Mouse (Mus musculus): ENCODE data around the gene Spint3. TPM values are rescaled to one million over a fixed set of nuclear protein-coding genes. Genes with fewer than 3 reads are reported as not detected.

Gene Spint3
- polyA plus RNA-seq, 1 experiment = not detected

- Histone ChIP-seq H3K4me3 (ENCODE audit: insufficient read depth, low read length) (no peak overlapping the region), H3K4me1 (ENCODE audit: control insufficient read depth, insufficient read depth, low read length) (no peaks in the 10 kb centered on the region), H3K27ac (ENCODE audit: insufficient read depth, low read length) (no peak overlapping the region)
- TF ChIP-seq POLR2A (IDR thresholded peaks at IDR 0.05; ENCODE audit: low read depth, low read length) (no peak), CTCF (IDR thresholded peaks at IDR 0.05; ENCODE audit: borderline replicate concordance, insufficient read depth, low read length) (no peak)
These were observed 38.9 kb downstream of the Spint3 start for GRCm38 (mm10) chr2:164534315-164534714.

GRCm38 (mm10) chr2:164531169-164531568, 42.1 kb downstream of the Spint3 start:
- Histone ChIP-seq H3K4me1 (ENCODE audit: control insufficient read depth, insufficient read depth, low read length) (no peaks in the 10 kb centered on the region), H3K4me3 (ENCODE audit: insufficient read depth, low read length) (no peak overlapping the region), H3K27ac (ENCODE audit: insufficient read depth, low read length) (no peak overlapping the region)
- TF ChIP-seq CTCF (IDR thresholded peaks at IDR 0.05; ENCODE audit: borderline replicate concordance, insufficient read depth, low read length) (peak; percentile 64; the same call in 1 of the 2 replicates), POLR2A (IDR thresholded peaks at IDR 0.05; ENCODE audit: low read depth, low read length) (no peak)

- no peak overlapping the region for H3K4me3 ChIP-seq (ENCODE audit: insufficient read depth, low read length)
- no peak overlapping the region for H3K27ac ChIP-seq (ENCODE audit: insufficient read depth, low read length)
- H3K4me1 ChIP-seq (ENCODE audit: control insufficient read depth, insufficient read depth, low read length) = no peaks in the 10 kb centered on the region
- TF ChIP-seq POLR2A (IDR thresholded peaks at IDR 0.05; ENCODE audit: low read depth, low read length) (no peak), CTCF (IDR thresholded peaks at IDR 0.05; ENCODE audit: borderline replicate concordance, insufficient read depth, low read length) (no peak)
These were observed 44.7 kb downstream of the Spint3 start for GRCm38 (mm10) chr2:164528557-164528956.

- TF ChIP-seq CTCF (IDR thresholded peaks at IDR 0.05; ENCODE audit: borderline replicate concordance, insufficient read depth, low read length) (no peak), POLR2A (IDR thresholded peaks at IDR 0.05; ENCODE audit: low read depth, low read length) (no peak)
- H3K4me1 ChIP-seq (ENCODE audit: control insufficient read depth, insufficient read depth, low read length) = peaks cover 17% of the 10 kb centered on the region
- H3K27ac ChIP-seq (ENCODE audit: insufficient read depth, low read length) = no peak overlapping the region
- H3K4me3 ChIP-seq (ENCODE audit: insufficient read depth, low read length) = no peak overlapping the region
These were observed 49.9 kb downstream of the Spint3 start for GRCm38 (mm10) chr2:164523301-164523773.

- H3K27ac ChIP-seq (ENCODE audit: insufficient read depth, low read length) = peak overlapping the region; percentile 59
- no peak overlapping the region for H3K4me3 ChIP-seq (ENCODE audit: insufficient read depth, low read length)
These were observed 51.0 kb downstream of the Spint3 start for GRCm38 (mm10) chr2:164522280-164522679.

GRCm38 (mm10) chr2:164521841-164522240, 51.4 kb downstream of the Spint3 start:
- TF ChIP-seq POLR2A (IDR thresholded peaks at IDR 0.05; ENCODE audit: low read depth, low read length) (no peak), CTCF (IDR thresholded peaks at IDR 0.05; ENCODE audit: borderline replicate concordance, insufficient read depth, low read length) (no peak)
- H3K4me1 ChIP-seq (ENCODE audit: control insufficient read depth, insufficient read depth, low read length) = peaks cover 21% of the 10 kb centered on the region
- no peak overlapping the region for H3K4me3 ChIP-seq (ENCODE audit: insufficient read depth, low read length)
- H3K27ac ChIP-seq (ENCODE audit: insufficient read depth, low read length) = peak overlapping the region; percentile 70

More at GRCm38 (mm10) chr2:164522280-164522679, 51.0 kb downstream of the Spint3 start:
- TF ChIP-seq POLR2A (IDR thresholded peaks at IDR 0.05; ENCODE audit: low read depth, low read length) = no peak
- TF ChIP-seq CTCF (IDR thresholded peaks at IDR 0.05; ENCODE audit: borderline replicate concordance, insufficient read depth, low read length) = no peak
- H3K4me1 ChIP-seq (ENCODE audit: control insufficient read depth, insufficient read depth, low read length) = peaks cover 21% of the 10 kb centered on the region

GRCm38 (mm10) chr2:164520782-164521181, 52.5 kb downstream of the Spint3 start:
- Histone ChIP-seq H3K4me3 (ENCODE audit: insufficient read depth, low read length) (no peak overlapping the region), H3K4me1 (ENCODE audit: control insufficient read depth, insufficient read depth, low read length) (peaks cover 21% of the 10 kb centered on the region), H3K27ac (ENCODE audit: insufficient read depth, low read length) (no peak overlapping the region)
- TF ChIP-seq POLR2A (IDR thresholded peaks at IDR 0.05; ENCODE audit: low read depth, low read length) (no peak), CTCF (IDR thresholded peaks at IDR 0.05; ENCODE audit: borderline replicate concordance, insufficient read depth, low read length) (peak; percentile 91)

Other genes with a start within 250 kb of the Spint3 start
- not detected in 2 replicates for gene Svs5, start 240.7 kb downstream of the Spint3 start, polyA plus RNA-seq (2011; ENCODE audit: insufficient read length, low read depth, missing spikeins)
- gene Slpi, start 184.4 kb downstream of the Spint3 start, polyA plus RNA-seq (2011; ENCODE audit: insufficient read length, low read depth, missing spikeins) = 0.90 TPM in 1 of 2 replicates, not detected in the other
- gene Rbpjl, start 170.3 kb downstream of the Spint3 start, polyA plus RNA-seq (2011; ENCODE audit: insufficient read length, low read depth, missing spikeins) = not detected in 2 replicates
- 0.18 and 3.1 TPM in 2 replicates for gene Matn4, start 168.3 kb downstream of the Spint3 start, polyA plus RNA-seq (2011; ENCODE audit: insufficient read length, low read depth, missing spikeins)
- 242 and 248 TPM in 2 replicates for gene Sdc4, start 129.6 kb downstream of the Spint3 start, polyA plus RNA-seq (2011; ENCODE audit: insufficient read length, low read depth, missing spikeins)
- 23.1 and 23.6 TPM in 2 replicates for gene Sys1, start 116.5 kb downstream of the Spint3 start, polyA plus RNA-seq (2011; ENCODE audit: insufficient read length, low read depth, missing spikeins)
- 4.1 and 5.8 TPM in 2 replicates for gene Gm20458, start 112.5 kb downstream of the Spint3 start, polyA plus RNA-seq (2011; ENCODE audit: insufficient read length, low read depth, missing spikeins)
- not detected in 2 replicates for gene Trp53tg5, start 99.7 kb downstream of the Spint3 start, polyA plus RNA-seq (2011; ENCODE audit: insufficient read length, low read depth, missing spikeins)
- gene Dbndd2, start 87.4 kb downstream of the Spint3 start, polyA plus RNA-seq (2011; ENCODE audit: insufficient read length, low read depth, missing spikeins) = 13.8 and 19.0 TPM in 2 replicates
- gene Pigt, start 75.9 kb downstream of the Spint3 start, polyA plus RNA-seq (2011; ENCODE audit: insufficient read length, low read depth, missing spikeins) = 59.6 and 66.3 TPM in 2 replicates
- gene Wfdc2, start 11.0 kb downstream of the Spint3 start, polyA plus RNA-seq (2011; ENCODE audit: insufficient read length, low read depth, missing spikeins) = not detected in 2 replicates
- not detected in 2 replicates for gene Wfdc6a, start 12.0 kb upstream of the Spint3 start, polyA plus RNA-seq (2011; ENCODE audit: insufficient read length, low read depth, missing spikeins)
- gene Eppin, start 20.1 kb upstream of the Spint3 start, polyA plus RNA-seq (2011; ENCODE audit: insufficient read length, low read depth, missing spikeins) = not detected in 2 replicates
- not detected in 2 replicates for gene Wfdc6b, start 40.1 kb upstream of the Spint3 start, polyA plus RNA-seq (2011; ENCODE audit: insufficient read length, low read depth, missing spikeins)
- not detected in 2 replicates for gene Wfdc8, start 40.2 kb upstream of the Spint3 start, polyA plus RNA-seq (2011; ENCODE audit: insufficient read length, low read depth, missing spikeins)
- gene Wfdc16, start 65.3 kb upstream of the Spint3 start, polyA plus RNA-seq (2011; ENCODE audit: insufficient read length, low read depth, missing spikeins) = not detected in 2 replicates
- gene Wfdc10, start 82.6 kb upstream of the Spint3 start, polyA plus RNA-seq (2011; ENCODE audit: insufficient read length, low read depth, missing spikeins) = not detected in 2 replicates
- not detected in 2 replicates for gene Wfdc9, start 83.1 kb upstream of the Spint3 start, polyA plus RNA-seq (2011; ENCODE audit: insufficient read length, low read depth, missing spikeins)
- not detected in 2 replicates for gene Wfdc11, start 100.6 kb upstream of the Spint3 start, polyA plus RNA-seq (2011; ENCODE audit: insufficient read length, low read depth, missing spikeins)
- not detected in 2 replicates for gene Wfdc13, start 111.6 kb upstream of the Spint3 start, polyA plus RNA-seq (2011; ENCODE audit: insufficient read length, low read depth, missing spikeins)
- not detected in 2 replicates for gene Spint4, start 125.0 kb upstream of the Spint3 start, polyA plus RNA-seq (2011; ENCODE audit: insufficient read length, low read depth, missing spikeins)
- not detected in 2 replicates for gene Spint5, start 141.8 kb upstream of the Spint3 start, polyA plus RNA-seq (2011; ENCODE audit: insufficient read length, low read depth, missing spikeins)
- gene Wfdc3, start 172.5 kb upstream of the Spint3 start, polyA plus RNA-seq (2011; ENCODE audit: insufficient read length, low read depth, missing spikeins) = not detected in 2 replicates
- gene Dnttip1, start 172.5 kb upstream of the Spint3 start, polyA plus RNA-seq (2011; ENCODE audit: insufficient read length, low read depth, missing spikeins) = 28.7 and 30.8 TPM in 2 replicates
- gene Ube2c, start 196.4 kb upstream of the Spint3 start, polyA plus RNA-seq (2011; ENCODE audit: insufficient read length, low read depth, missing spikeins) = 101 and 146 TPM in 2 replicates
- gene Tnnc2, start 206.5 kb upstream of the Spint3 start, polyA plus RNA-seq (2011; ENCODE audit: insufficient read length, low read depth, missing spikeins) = not detected in 2 replicates
- 14.4 and 18.2 TPM in 2 replicates for gene Snx21, start 212.4 kb upstream of the Spint3 start, polyA plus RNA-seq (2011; ENCODE audit: insufficient read length, low read depth, missing spikeins)
- 12.1 and 13.5 TPM in 2 replicates for gene Acot8, start 231.4 kb upstream of the Spint3 start, polyA plus RNA-seq (2011; ENCODE audit: insufficient read length, low read depth, missing spikeins)
- 3.7 and 4.1 TPM in 2 replicates for gene Zswim3, start 231.6 kb upstream of the Spint3 start, polyA plus RNA-seq (2011; ENCODE audit: insufficient read length, low read depth, missing spikeins)
- gene Zswim1, start 249.2 kb upstream of the Spint3 start, polyA plus RNA-seq (2011; ENCODE audit: insufficient read length, low read depth, missing spikeins) = 10.1 and 12.5 TPM in 2 replicates